Mouse (Mus musculus): ENCODE results near the gene Tmem255a.

DNA sequence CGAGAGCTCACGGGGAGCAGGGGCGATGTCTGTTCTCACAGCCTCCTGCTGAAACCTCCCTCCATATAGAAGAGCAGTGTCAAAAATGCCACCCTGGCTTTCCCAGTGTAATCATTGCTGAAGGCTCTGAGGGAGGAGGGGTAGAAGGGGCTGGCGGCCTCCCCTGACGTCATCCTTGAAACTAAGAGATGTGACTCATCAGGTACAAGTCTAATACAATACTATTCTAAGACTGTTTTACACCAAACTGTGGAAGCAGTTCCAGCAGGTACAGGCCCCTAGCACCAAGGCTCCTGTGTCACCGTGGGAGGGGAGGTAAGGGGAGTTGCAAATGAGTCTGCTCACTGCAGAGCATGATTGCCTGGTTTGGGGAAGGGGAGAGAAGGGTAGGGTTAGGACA lies 5.1 kb downstream of the Tmem255a start:
- TF ChIP-seq POLR2A (IDR thresholded peaks at IDR 0.05; ENCODE audit: low read depth, low read length) (no peak), CTCF (IDR thresholded peaks at IDR 0.05; ENCODE audit: extremely low read depth, insufficient read length, insufficient replicate concordance, low read depth, low read length) (no peak)
